Mouse (Mus musculus) forebrain, embryonic 14.5 days (tissue): Measurements from ENCODE around the gene Hmcn1. TPM values are rescaled to one million over a fixed set of nuclear protein-coding genes. Genes with fewer than 3 reads are reported as not detected.

Experiments
- ATAC-seq: fragments of 200-750 bp; cut with Nextera tagmentation; 2 replicates; pipeline ENCODE4 v1.8.0; 2017; ENCODE audit warnings: mild to moderate bottlenecking, moderate library complexity
- DNase-seq: peaks from one replicate; pipeline ENCODE4 v3.0.0-alpha.2; 2015; ENCODE audit warnings: low spot score
- H3K27ac ChIP-seq: fragments of 300-500 bp; sonication (generic); 2 replicates; pipeline ENCODE4 v1.5.1; 2014; ENCODE audit warnings: low read depth, mild to moderate bottlenecking, control low read depth, low read length, moderate library complexity
- H3K27me3 ChIP-seq: fragments of 300-500 bp; sonication (generic); replicated peaks from 2 replicates; pipeline ENCODE4 v1.6.1; 2014; ENCODE audit warnings: low read length, control low read depth, mixed read lengths; ENCODE audit not compliant: control insufficient read depth, insufficient read depth
- H3K36me3 ChIP-seq: fragments of 300-500 bp; sonication (generic); 2 replicates; pipeline ENCODE4 v1.6.1; 2014; ENCODE audit warnings: low read length, control low read depth; ENCODE audit not compliant: control insufficient read depth, insufficient read depth
- H3K4me1 ChIP-seq: fragments of 300-500 bp; sonication (generic); 2 replicates; pipeline ENCODE4 v1.6.1; 2014; ENCODE audit warnings: antibody characterized with exemption, low read length, control low read depth; ENCODE audit not compliant: control insufficient read depth, insufficient read depth
- H3K4me2 ChIP-seq: fragments of 300-500 bp; sonication (generic); 2 replicates; pipeline ENCODE4 v1.6.1; 2014; ENCODE audit warnings: mild to moderate bottlenecking, control low read depth, low read length
- H3K4me3 ChIP-seq: fragments of 300-500 bp; sonication (generic); 2 replicates; pipeline ENCODE4 v1.5.1; 2014; ENCODE audit warnings: low read depth, low read length, control low read depth
- H3K9ac ChIP-seq: fragments of 300-500 bp; sonication (generic); 2 replicates; pipeline ENCODE4 v1.6.1; 2014; ENCODE audit warnings: mild to moderate bottlenecking, low read length, control low read depth, moderate library complexity
- H3K9me3 ChIP-seq: fragments of 300-500 bp; sonication (generic); replicated peaks from 2 replicates; pipeline ENCODE4 v1.6.1; 2016; ENCODE audit warnings: low read length, control low read depth, mixed read lengths; ENCODE audit not compliant: control insufficient read depth
- WGBS: fragments of 180-500 bp; shearing (Covaris S2); extraction: QIAGEN DNeasy Blood & Tissue Kit; methylation state at CpG from one replicate; pipeline ENCODE4 v1.1.7; 2014; 5-methylcytosine and 5-hydroxymethylcytosine counted together
- polyA plus RNA-seq: library from polyadenylated mRNA; unstranded; fragments of >200 nt; fragmentation: Nextera tagmentation; extraction: Ambion mirVana; gene quantifications from 2 replicates; pipeline ENCODE4 v1.2.1, GENCODE M21; 2014

Hmcn1 gene
- polyA plus RNA-seq, 1 experiment from 2014 or later: 1.1 TPM

GRCm38 (mm10) chr1:151001868-151002428 is 8.7 kb upstream of the Hmcn1 start:
- Histone ChIP-seq H3K9ac (no peak overlapping the region), H3K36me3 (no peaks in the 10 kb centered on the region), H3K4me3 (no peak overlapping the region), H3K27ac (no peak overlapping the region), H3K4me2 (no peak overlapping the region), H3K4me1 (no peaks in the 10 kb centered on the region), H3K27me3 (no peaks in the 10 kb centered on the region), H3K9me3 (no peaks in the 10 kb centered on the region)
- WGBS: 83% methylated on average over 8 of the region's 8 CpGs
- DNase-seq (no peak), ATAC-seq (no peak)

- no peak overlapping the region for H3K9ac ChIP-seq
- no peaks in the 10 kb centered on the region for H3K36me3 ChIP-seq
- no peak overlapping the region for H3K27ac ChIP-seq
- DNase-seq (peak; percentile 33), ATAC-seq (peak; percentile 29; the same call in 1 of the 2 replicates)
- H3K4me2 ChIP-seq: no peak overlapping the region
- no peaks in the 10 kb centered on the region for H3K9me3 ChIP-seq
- H3K27me3 ChIP-seq: no peaks in the 10 kb centered on the region
- H3K4me1 ChIP-seq: no peaks in the 10 kb centered on the region
- 60% methylated on average over 13 of the region's 13 CpGs for WGBS
- H3K4me3 ChIP-seq: no peak overlapping the region
Measured at GRCm38 (mm10) chr1:151000714-151001113, 7.5 kb upstream of the Hmcn1 start.

GRCm38 (mm10) chr1:150994612-150995011 is 1.4 kb upstream of the Hmcn1 start:
- Histone ChIP-seq H3K9me3 (no peaks in the 10 kb centered on the region), H3K27ac (no peak overlapping the region), H3K4me2 (no peak overlapping the region), H3K36me3 (no peaks in the 10 kb centered on the region), H3K9ac (no peak overlapping the region), H3K27me3 (no peaks in the 10 kb centered on the region), H3K4me3 (no peak overlapping the region), H3K4me1 (peaks cover 11% of the 10 kb centered on the region; the same call in 1 of the 2 replicates)
- WGBS: 88% methylated on average over 2 of the region's 2 CpGs
- ATAC-seq (no peak), DNase-seq (no peak)

- H3K9me3 ChIP-seq: no peaks in the 10 kb centered on the region
- DNase-seq: no peak
- H3K27me3 ChIP-seq: no peaks in the 10 kb centered on the region
- H3K9ac ChIP-seq: peak overlapping the region; percentile 64
- H3K27ac ChIP-seq: no peak overlapping the region
- ATAC-seq: peak; percentile 16; the same call in 1 of the 2 replicates
- peak overlapping the region; percentile 84 for H3K4me2 ChIP-seq
- H3K4me1 ChIP-seq: peaks cover 11% of the 10 kb centered on the region; the same call in 1 of the 2 replicates
- 5% methylated on average over 6 of the region's 6 CpGs for WGBS
- no peaks in the 10 kb centered on the region for H3K36me3 ChIP-seq
- H3K4me3 ChIP-seq: peak overlapping the region; percentile 44
Measured at GRCm38 (mm10) chr1:150992711-150993161, 499 bp downstream of the Hmcn1 start.

- Histone ChIP-seq H3K36me3 (no peaks in the 10 kb centered on the region), H3K9me3 (no peaks in the 10 kb centered on the region), H3K9ac (no peak overlapping the region), H3K4me2 (peak overlapping the region; percentile 84), H3K4me1 (peaks cover 11% of the 10 kb centered on the region; the same call in 1 of the 2 replicates), H3K27ac (no peak overlapping the region), H3K27me3 (no peaks in the 10 kb centered on the region), H3K4me3 (peak overlapping the region; percentile 10)
- DNase-seq (peak; percentile 24), ATAC-seq (no peak)
- 6% methylated on average over 10 of the region's 10 CpGs for WGBS
Measured at GRCm38 (mm10) chr1:150991745-150992554, 1.3 kb downstream of the Hmcn1 start.

GRCm38 (mm10) chr1:150984888-150985287 is 8.3 kb downstream of the Hmcn1 start:
- H3K36me3 ChIP-seq: no peaks in the 10 kb centered on the region
- no peak overlapping the region for H3K9ac ChIP-seq
- no peak overlapping the region for H3K4me3 ChIP-seq
- no peak overlapping the region for H3K27ac ChIP-seq
- no peaks in the 10 kb centered on the region for H3K9me3 ChIP-seq
- H3K4me1 ChIP-seq: no peaks in the 10 kb centered on the region
- H3K27me3 ChIP-seq: no peaks in the 10 kb centered on the region
- ATAC-seq (no peak), DNase-seq (no peak)
- no peak overlapping the region for H3K4me2 ChIP-seq
- 82% methylated on average over 4 of the region's 4 CpGs for whole genome bisulfite sequencing

- ATAC-seq (no peak), DNase-seq (no peak)
- no peaks in the 10 kb centered on the region for H3K4me1 ChIP-seq
- H3K27me3 ChIP-seq: no peaks in the 10 kb centered on the region
- H3K9ac ChIP-seq: no peak overlapping the region
- no peak overlapping the region for H3K4me2 ChIP-seq
- H3K9me3 ChIP-seq: no peaks in the 10 kb centered on the region
- WGBS: 89% methylated on average over 6 of the region's 6 CpGs
- H3K27ac ChIP-seq: no peak overlapping the region
- no peak overlapping the region for H3K4me3 ChIP-seq
- H3K36me3 ChIP-seq: no peaks in the 10 kb centered on the region
Measured at GRCm38 (mm10) chr1:150984092-150984503, 9.1 kb downstream of the Hmcn1 start.

GRCm38 (mm10) chr1:150978651-150979050 is 14.6 kb downstream of the Hmcn1 start:
- no peak overlapping the region for H3K4me2 ChIP-seq
- DNase-seq: no peak
- H3K36me3 ChIP-seq: no peaks in the 10 kb centered on the region
- no peaks in the 10 kb centered on the region for H3K27me3 ChIP-seq
- no peaks in the 10 kb centered on the region for H3K9me3 ChIP-seq
- 89% methylated on average over 3 of the region's 3 CpGs for WGBS
- H3K9ac ChIP-seq: no peak overlapping the region
- no peak overlapping the region for H3K4me3 ChIP-seq
- no peak for ATAC-seq
- peaks cover 10% of the 10 kb centered on the region; the same call in 1 of the 2 replicates for H3K4me1 ChIP-seq
- H3K27ac ChIP-seq: no peak overlapping the region

GRCm38 (mm10) chr1:150976263-150976662 is 17.0 kb downstream of the Hmcn1 start:
- ATAC-seq (peak; percentile 48; the same call in 1 of the 2 replicates), DNase-seq (peak; percentile 60)
- H3K9me3 ChIP-seq: no peaks in the 10 kb centered on the region
- no peaks in the 10 kb centered on the region for H3K27me3 ChIP-seq
- H3K4me1 ChIP-seq: peaks cover 10% of the 10 kb centered on the region; the same call in 1 of the 2 replicates
- no peak overlapping the region for H3K27ac ChIP-seq
- no peak overlapping the region for H3K9ac ChIP-seq
- no peak overlapping the region for H3K4me2 ChIP-seq
- no peaks in the 10 kb centered on the region for H3K36me3 ChIP-seq
- 20% methylated on average over 2 of the region's 2 CpGs for WGBS
- no peak overlapping the region for H3K4me3 ChIP-seq
